9 mouse cellular contexts compared by ENCODE assay signal in the genomic region with DNA sequence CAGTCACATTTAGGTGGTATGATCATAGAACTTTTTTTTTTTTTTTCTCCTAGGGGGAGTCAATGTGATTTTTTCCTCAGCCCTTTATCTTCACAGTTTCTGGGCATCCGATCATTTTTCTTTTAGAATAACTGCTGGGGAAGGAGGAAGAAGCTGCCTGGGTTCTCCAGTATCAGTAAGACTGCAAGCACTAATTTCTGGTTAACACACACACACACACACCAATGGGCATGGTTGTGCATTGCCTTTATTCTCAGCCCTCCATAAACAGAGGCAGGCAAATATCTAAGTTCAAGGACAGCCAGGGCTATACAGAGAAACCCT. TPM values are rescaled to one million over a fixed set of nuclear protein-coding genes. Genes with fewer than 3 reads are reported as not detected.
DNase-seq lines count a peak whose midpoint lies in the region; ATAC-seq and TF ChIP-seq lines count a peak whose summit lies in the region.
"Had no signal": no experiment of that assay in that cellular context is flagged by ENCODE, and none has a peak within 500 bp of the region (broad histone marks: within the 10 kb centered on the region; RNA-seq: fewer than 3 reads in every experiment).

No protein-coding gene starts in this region.

- TF ChIP-seq POLR2A in thymus, adult 2 months (IDR thresholded peaks at IDR 0.05; ENCODE audit: control insufficient read depth, extremely low read depth, insufficient read depth, low read length, poor library complexity) = no peak

- H3K4me3 ChIP-seq in thymus, adult 2 months (ENCODE audit: control insufficient read depth, insufficient read depth, low read length) = no peak overlapping the region
- H3K4me3 ChIP-seq in limb, embryonic 15.5 days = peak overlapping the region; percentile 46
- peak overlapping the region; percentile 30 for H3K4me3 ChIP-seq in stomach, postnatal 0 days (ENCODE audit: low read depth, low read length)

- DNase-seq in embryo, embryonic 10 days (ENCODE audit: low spot score) = peak; percentile 39
- no peak for DNase-seq in embryo, embryonic 10.5 days (ENCODE audit: low spot score)
- no peak for DNase-seq in thymus, adult 2 months
- no peak for DNase-seq in thymus, postnatal 4 days
- DNase-seq in stomach, postnatal 0 days (ENCODE audit: low spot score) = no peak
- no peak for DNase-seq in gastrocnemius, adult 8-10 months (ENCODE audit: low spot score in 2 of 2)
- no peak for DNase-seq in urinary bladder, postnatal 4 days (ENCODE audit: low spot score in 2 of 2)
- DNase-seq: kidney, postnatal 10 days had no signal

- 84% methylated on average over 1 of the region's 1 CpGs for WGBS in thymus, adult 2 months
- WGBS in limb, embryonic 15.5 days = 35% methylated on average over 1 of the region's 1 CpGs
- 27% methylated on average over 1 of the region's 1 CpGs for WGBS in stomach, postnatal 0 days

- peaks cover 3% of the 10 kb centered on the region; the same call in 1 of the 2 replicates for H3K4me1 ChIP-seq in thymus, adult 2 months (replicated peaks; ENCODE audit: control insufficient read depth, insufficient read depth, low read length)
- peaks cover 3% of the 10 kb centered on the region; the same call in 1 of the 2 replicates for H3K4me1 ChIP-seq in limb, embryonic 15.5 days
- peaks cover 3% of the 10 kb centered on the region; the same call in 1 of the 2 replicates for H3K4me1 ChIP-seq in stomach, postnatal 0 days (replicated peaks; ENCODE audit: control insufficient read depth, insufficient read depth)

- peak overlapping the region; percentile 49; the same call in 1 of the 2 replicates for H3K27ac ChIP-seq in thymus, adult 2 months (ENCODE audit: control insufficient read depth, insufficient read depth, low read length)
- H3K27ac ChIP-seq in limb, embryonic 15.5 days = peak overlapping the region; percentile 92
- peak overlapping the region; percentile 93; the same call in 1 of the 2 replicates for H3K27ac ChIP-seq in stomach, postnatal 0 days (replicated peaks)

- no peaks in the 10 kb centered on the region for H3K27me3 ChIP-seq in thymus, adult 2 months (ENCODE audit: control insufficient read depth, insufficient read depth, low read length)
- H3K27me3 ChIP-seq in limb, embryonic 15.5 days = no peaks in the 10 kb centered on the region
- no peaks in the 10 kb centered on the region for H3K27me3 ChIP-seq in stomach, postnatal 0 days (ENCODE audit: control insufficient read depth, insufficient read depth, low read length)

- no peak for ATAC-seq in limb, embryonic 15.5 days (ENCODE audit: insufficient number of reproducible peaks, low FRiP score, low TSS enrichment, low read depth)
- no peak for ATAC-seq in stomach, postnatal 0 days (ENCODE audit: low FRiP score, low TSS enrichment)

- no peak for TF ChIP-seq EP300 in stomach, postnatal 0 days (optimal IDR thresholded peaks at IDR 0.05)

- H3K4me2 ChIP-seq in limb, embryonic 15.5 days = peak overlapping the region; percentile 54
- peak overlapping the region; percentile 52 for H3K4me2 ChIP-seq in stomach, postnatal 0 days (replicated peaks; ENCODE audit: low read depth)

- H3K9ac ChIP-seq in limb, embryonic 15.5 days = peak overlapping the region; percentile 15
- peak overlapping the region; percentile 51; the same call in 1 of the 2 replicates for H3K9ac ChIP-seq in stomach, postnatal 0 days (ENCODE audit: low read length)

- TF ChIP-seq CTCF in thymus, adult 2 months (IDR thresholded peaks at IDR 0.05; ENCODE audit: borderline replicate concordance, control insufficient read depth, extremely low read depth, insufficient read depth, low read length, poor library complexity) = no peak
- TF ChIP-seq CTCF in stomach, postnatal 0 days (IDR thresholded peaks at IDR 0.05; ENCODE audit: low read depth) = no peak

- no peaks in the 10 kb centered on the region for H3K9me3 ChIP-seq in limb, embryonic 15.5 days
- no peaks in the 10 kb centered on the region for H3K9me3 ChIP-seq in stomach, postnatal 0 days (ENCODE audit: control insufficient read depth, low read length)

- no peaks in the 10 kb centered on the region for H3K36me3 ChIP-seq in thymus, adult 2 months (ENCODE audit: control insufficient read depth, insufficient read depth, low read length)
- no peaks in the 10 kb centered on the region for H3K36me3 ChIP-seq in limb, embryonic 15.5 days
- no peaks in the 10 kb centered on the region for H3K36me3 ChIP-seq in stomach, postnatal 0 days (ENCODE audit: control insufficient read depth, insufficient read depth, low read length)

RNA-seq across cellular contexts. Expression of gene Hist1h2ac, which starts 1.2 kb away (rescaled TPM):
- polyA plus RNA-seq in thymus, adult 2 months (2012; rRNA removed) = 11.0 and 12.9 TPM in 2 replicates
- 0.76 and 0.78 TPM in 2 replicates for polyA plus RNA-seq in limb, embryonic 15.5 days (2015; fragmentation: Nextera tagmentation; extraction: Ambion mirVana)
- polyA plus RNA-seq in stomach, postnatal 0 days (2015; fragmentation: Nextera tagmentation; extraction: Ambion mirVana) = 0.57 and 0.74 TPM in 2 replicates
- 1 to 10 TPM in 1 of 4 experiments, under 1 TPM in 3; 0.65 to 1.1 (median 0.86) TPM for total RNA-seq in gastrocnemius, adult 8-10 months (2022)

RNA-seq across cellular contexts. Expression of gene Hist1h2bc, which starts 1.4 kb away (rescaled TPM):
- polyA plus RNA-seq in thymus, adult 2 months (2012; rRNA removed) = 153 and 154 TPM in 2 replicates
- polyA plus RNA-seq in limb, embryonic 15.5 days (2015; fragmentation: Nextera tagmentation; extraction: Ambion mirVana) = 47.2 and 57.0 TPM in 2 replicates
- polyA plus RNA-seq in stomach, postnatal 0 days (2015; fragmentation: Nextera tagmentation; extraction: Ambion mirVana) = 105 and 115 TPM in 2 replicates
- total RNA-seq in gastrocnemius, adult 8-10 months (2022) = 10 to 100 TPM; 59.5 to 67.1 (median 62.0) TPM

RNA-seq across cellular contexts. Expression of gene Hist1h1t, which starts 13.0 kb away (rescaled TPM):
- 0.11 TPM in 1 of 2 replicates, not detected in the other for polyA plus RNA-seq in thymus, adult 2 months (2012; rRNA removed)
- 0.20 TPM in 1 of 2 replicates, not detected in the other for polyA plus RNA-seq in limb, embryonic 15.5 days (2015; fragmentation: Nextera tagmentation; extraction: Ambion mirVana)
- not detected in 2 replicates for polyA plus RNA-seq in stomach, postnatal 0 days (2015; fragmentation: Nextera tagmentation; extraction: Ambion mirVana)
- not detected for total RNA-seq in gastrocnemius, adult 8-10 months (2022)

RNA-seq across cellular contexts. Expression of gene Hist1h4c, which starts 15.7 kb away (rescaled TPM):
- polyA plus RNA-seq in thymus, adult 2 months (2012; rRNA removed) = 69.8 and 70.6 TPM in 2 replicates
- polyA plus RNA-seq in limb, embryonic 15.5 days (2015; fragmentation: Nextera tagmentation; extraction: Ambion mirVana) = 3.2 and 4.0 TPM in 2 replicates
- 2.1 and 3.2 TPM in 2 replicates for polyA plus RNA-seq in stomach, postnatal 0 days (2015; fragmentation: Nextera tagmentation; extraction: Ambion mirVana)
- 10 to 100 TPM; 66.4 to 87.5 (median 79.3) TPM for total RNA-seq in gastrocnemius, adult 8-10 months (2022)

RNA-seq across cellular contexts. Expression of gene Hfe, which starts 28.1 kb away (rescaled TPM):
- 9.8 and 13.5 TPM in 2 replicates for polyA plus RNA-seq in thymus, adult 2 months (2012; rRNA removed)
- polyA plus RNA-seq in limb, embryonic 15.5 days (2015; fragmentation: Nextera tagmentation; extraction: Ambion mirVana) = 7.3 and 10.3 TPM in 2 replicates
- polyA plus RNA-seq in stomach, postnatal 0 days (2015; fragmentation: Nextera tagmentation; extraction: Ambion mirVana) = 11.2 and 12.9 TPM in 2 replicates
- 10 to 100 TPM; 23.6 to 29.2 (median 27.1) TPM for total RNA-seq in gastrocnemius, adult 8-10 months (2022)
